Mouse (Mus musculus) heart, embryonic 16.5 days (tissue): ENCODE measurements at regions not wholly inside any gene's neighbourhood (a gene's known extent, or its start where the extent isn't known, plus 50 kb on each side); places are given as distances from the start of the nearest gene placed in this dataset.

ENCODE experiments used
- ATAC-seq: fragments of 200-750 bp; cut with Nextera tagmentation; replicated peaks from 2 replicates; pipeline ENCODE4 v1.8.0; 2017; ENCODE audit warnings: moderate number of reproducible peaks; ENCODE audit not compliant: insufficient read depth, low FRiP score; ENCODE audit errors: extremely low read depth
- H3K27ac ChIP-seq: fragments of 300-500 bp; sonication (generic); 2 replicates; pipeline ENCODE4 v1.5.1; 2014; ENCODE audit warnings: mild to moderate bottlenecking, low read length, control low read depth, moderate library complexity
- H3K27me3 ChIP-seq: fragments of 300-500 bp; sonication (generic); 2 replicates; pipeline ENCODE4 v1.6.1; 2014; ENCODE audit warnings: low read length, mixed read lengths; ENCODE audit not compliant: control insufficient read depth, insufficient read depth
- H3K36me3 ChIP-seq: fragments of 300-500 bp; sonication (generic); 2 replicates; pipeline ENCODE4 v1.6.1; 2014; ENCODE audit not compliant: control insufficient read depth, insufficient read depth
- H3K4me1 ChIP-seq: fragments of 300-500 bp; sonication (generic); 2 replicates; pipeline ENCODE4 v1.6.1; 2014; ENCODE audit warnings: low read length, mixed read lengths; ENCODE audit not compliant: control insufficient read depth, insufficient read depth
- H3K4me2 ChIP-seq: fragments of 300-500 bp; sonication (generic); 2 replicates; pipeline ENCODE4 v1.6.1; 2014; ENCODE audit warnings: low read depth, mild to moderate bottlenecking, control low read depth, low read length
- H3K4me3 ChIP-seq: fragments of 300-500 bp; sonication (generic); 2 replicates; pipeline ENCODE4 v1.5.1; 2014; ENCODE audit warnings: mild to moderate bottlenecking, control low read depth, low read length
- H3K9ac ChIP-seq: fragments of 300-500 bp; sonication (generic); 2 replicates; pipeline ENCODE4 v1.6.1; 2014; ENCODE audit warnings: low read length, control low read depth
- H3K9me3 ChIP-seq: fragments of 300-500 bp; sonication (generic); replicated peaks from 2 replicates; pipeline ENCODE4 v1.6.1; 2016; ENCODE audit warnings: low read length; ENCODE audit not compliant: control insufficient read depth
- WGBS: fragments of 180-500 bp; shearing (Covaris S2); extraction: QIAGEN DNeasy Blood & Tissue Kit; methylation state at CpG from one replicate; pipeline ENCODE4 v1.1.7; 2014; 5-methylcytosine and 5-hydroxymethylcytosine counted together

DNA sequence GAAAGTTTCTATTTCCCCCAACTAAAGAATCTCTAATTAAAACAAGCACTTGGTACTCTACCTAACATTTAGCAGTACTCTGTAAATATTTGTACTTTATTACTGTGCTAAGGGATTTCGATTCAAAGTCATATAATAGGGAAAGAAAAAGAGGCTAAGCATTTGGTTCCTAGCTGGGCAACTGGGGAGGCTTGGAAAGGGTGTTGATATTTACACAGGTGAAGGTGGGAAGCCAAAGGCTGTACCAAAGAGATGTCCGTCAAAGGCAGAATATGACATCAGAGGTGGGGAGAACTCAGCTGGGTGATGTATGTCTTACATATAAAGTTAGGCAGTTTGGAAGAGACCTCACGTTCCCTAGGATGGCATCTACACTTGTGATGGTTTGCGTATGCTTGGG lies 278.9 kb upstream of the Slc30a5 start:
- Histone ChIP-seq H3K4me2 (no peak overlapping the region), H3K36me3 (no peaks in the 10 kb centered on the region), H3K9ac (no peak overlapping the region), H3K9me3 (no peaks in the 10 kb centered on the region), H3K27me3 (no peaks in the 10 kb centered on the region), H3K4me3 (no peak overlapping the region), H3K27ac (no peak overlapping the region), H3K4me1 (no peaks in the 10 kb centered on the region)
- whole genome bisulfite sequencing, result 81% methylated on average over 4 of the region's 4 CpGs
- ATAC-seq, result no peak

DNA sequence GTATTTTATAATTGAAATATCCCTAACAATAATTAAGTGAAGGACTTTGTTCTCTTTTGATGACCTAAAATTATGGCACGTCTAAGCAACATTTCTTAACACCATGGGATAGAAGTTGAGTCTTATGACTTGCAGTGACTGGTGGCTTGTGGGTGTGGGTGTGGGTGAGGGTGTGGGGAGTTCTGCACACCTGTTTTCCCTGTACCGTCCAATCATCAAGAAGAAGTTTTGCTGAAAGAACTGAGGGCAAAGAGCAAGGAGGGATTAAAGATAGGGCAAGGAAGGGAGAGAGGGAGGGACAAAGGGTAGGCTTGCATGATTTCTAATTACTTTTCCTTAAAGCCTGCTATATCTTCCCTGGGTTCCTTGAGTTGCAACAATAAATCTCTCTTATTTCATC lies 278.5 kb upstream of the Slc30a5 start:
- no peak overlapping the region for H3K4me2 ChIP-seq
- H3K9ac ChIP-seq, result no peak overlapping the region
- no peak overlapping the region for H3K4me3 ChIP-seq
- H3K27me3 ChIP-seq, result no peaks in the 10 kb centered on the region
- no peak overlapping the region for H3K27ac ChIP-seq
- 79% methylated on average over 2 of the region's 2 CpGs for WGBS
- H3K4me1 ChIP-seq, result no peaks in the 10 kb centered on the region
- ATAC-seq, result no peak
- no peaks in the 10 kb centered on the region for H3K36me3 ChIP-seq
- H3K9me3 ChIP-seq, result no peaks in the 10 kb centered on the region

DNA sequence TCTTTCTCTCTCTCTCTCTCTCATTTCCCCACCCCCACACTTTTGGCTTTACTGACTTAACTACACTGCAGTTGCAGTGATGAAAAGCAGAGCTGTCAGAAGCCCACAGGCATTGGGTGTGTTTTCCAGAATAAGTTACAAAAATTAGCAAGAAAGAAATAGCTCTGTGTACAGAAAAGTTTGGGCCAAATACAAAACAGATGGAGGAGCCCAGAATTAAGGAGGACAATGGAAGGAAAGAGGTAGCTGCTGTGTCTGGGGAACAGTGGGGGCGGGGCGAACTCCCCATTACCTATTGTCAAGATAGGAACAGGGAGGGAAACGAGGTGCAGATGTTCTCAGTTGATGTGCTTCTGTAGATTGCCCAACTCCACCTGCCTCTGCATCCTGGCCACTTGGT lies 267.4 kb upstream of the Slc30a5 start:
- Histone ChIP-seq H3K27me3 (no peaks in the 10 kb centered on the region), H3K4me1 (no peaks in the 10 kb centered on the region), H3K4me3 (no peak overlapping the region), H3K36me3 (no peaks in the 10 kb centered on the region), H3K4me2 (no peak overlapping the region), H3K9ac (no peak overlapping the region), H3K9me3 (no peaks in the 10 kb centered on the region), H3K27ac (no peak overlapping the region)
- WGBS, result 55% methylated on average over 3 of the region's 3 CpGs
- ATAC-seq, result no peak

DNA sequence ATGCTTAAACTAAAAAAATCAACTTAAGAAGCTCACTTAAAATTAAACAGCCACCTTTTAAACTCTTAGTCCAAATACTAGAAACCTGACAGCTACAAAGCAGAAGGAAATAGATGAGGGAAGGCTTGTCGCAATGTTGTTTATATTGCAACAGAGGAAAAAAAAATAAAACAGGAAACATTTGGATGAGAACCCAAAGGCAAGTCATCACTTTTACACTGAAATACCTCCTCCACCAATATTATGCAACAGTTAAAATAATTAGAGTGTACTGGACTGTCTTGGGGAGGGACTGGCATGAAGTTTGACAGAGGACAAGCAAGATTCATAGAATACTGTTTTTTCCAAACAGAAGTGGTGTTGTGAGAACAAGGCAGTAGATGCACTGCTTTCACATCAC lies 263.6 kb upstream of the Slc30a5 start:
- H3K9ac ChIP-seq, result no peak overlapping the region
- ATAC-seq, result no peak

DNA sequence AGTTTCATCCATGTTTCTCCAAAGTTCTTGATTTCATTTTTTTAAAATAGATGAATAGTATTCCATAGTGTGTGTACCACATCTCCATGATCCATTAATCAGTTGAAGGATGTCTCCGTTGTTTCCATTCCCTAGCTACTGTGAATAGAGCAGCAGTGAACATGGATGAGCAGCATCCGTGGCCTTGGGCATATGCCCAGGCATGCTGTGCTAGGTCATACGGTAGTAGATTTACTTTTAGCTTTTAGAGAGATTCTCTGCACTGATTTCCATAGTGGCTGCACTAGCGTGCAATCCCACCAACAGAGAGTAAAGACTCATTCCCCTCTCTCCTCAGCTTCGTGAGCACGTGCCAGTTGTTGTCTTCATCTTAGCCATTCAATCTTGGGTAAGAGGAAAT lies 263.0 kb upstream of the Slc30a5 start:
- no peak for ATAC-seq
- no peak overlapping the region for H3K27ac ChIP-seq
- no peaks in the 10 kb centered on the region for H3K4me1 ChIP-seq
- H3K9me3 ChIP-seq, result no peaks in the 10 kb centered on the region
- no peaks in the 10 kb centered on the region for H3K36me3 ChIP-seq
- no peak overlapping the region for H3K4me2 ChIP-seq
- H3K27me3 ChIP-seq, result no peaks in the 10 kb centered on the region
- no peak overlapping the region for H3K9ac ChIP-seq
- WGBS, result 80% methylated on average over 6 of the region's 6 CpGs
- H3K4me3 ChIP-seq, result no peak overlapping the region

More for the DNA sequence above, 263.6 kb upstream of the Slc30a5 start:
- H3K4me3 ChIP-seq, result no peak overlapping the region
- WGBS, result 71% methylated on average over 1 of the region's 1 CpGs
- no peak overlapping the region for H3K4me2 ChIP-seq
- H3K36me3 ChIP-seq, result no peaks in the 10 kb centered on the region
- no peak overlapping the region for H3K27ac ChIP-seq
- no peaks in the 10 kb centered on the region for H3K4me1 ChIP-seq
- no peaks in the 10 kb centered on the region for H3K9me3 ChIP-seq
- no peaks in the 10 kb centered on the region for H3K27me3 ChIP-seq

DNA sequence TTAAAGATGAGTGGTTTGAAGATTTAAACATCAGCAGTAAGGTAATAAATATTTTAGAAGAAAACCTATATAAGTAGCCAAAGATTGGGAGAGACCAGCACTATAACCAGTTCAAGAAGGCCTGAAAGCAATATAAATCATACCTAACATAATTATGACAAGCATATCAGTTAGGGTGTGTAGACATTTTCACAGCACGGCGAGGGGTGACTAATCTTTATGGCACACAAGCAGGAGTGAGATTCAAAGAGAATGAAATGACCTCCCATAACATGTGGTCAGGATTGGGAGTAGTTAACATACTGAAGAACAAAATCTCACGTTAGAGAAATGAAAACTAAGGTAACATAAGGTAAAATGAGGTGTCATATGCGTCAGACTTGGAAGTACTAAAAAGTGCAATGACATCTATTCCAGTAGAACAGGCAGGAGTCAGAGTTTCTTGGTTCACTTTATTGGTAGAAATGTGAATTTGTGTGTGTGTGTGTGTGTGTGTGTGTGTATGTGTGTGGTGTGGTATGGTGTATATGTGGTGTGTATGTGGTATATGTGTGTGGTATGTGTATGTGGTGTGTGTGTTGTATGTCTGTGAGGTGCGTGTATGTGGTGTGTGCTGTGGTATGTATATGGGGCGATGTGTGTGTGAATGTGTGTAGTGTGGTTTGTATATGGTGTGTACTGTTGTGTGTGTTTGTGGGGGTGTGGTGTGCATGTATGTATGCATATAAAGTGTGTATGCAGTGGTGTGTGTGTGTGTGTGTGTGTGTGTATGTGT lies 262.0 kb upstream of the Slc30a5 start:
- Histone ChIP-seq H3K4me2 (no peak overlapping the region), H3K9me3 (no peaks in the 10 kb centered on the region)
- 84% methylated on average over 6 of the region's 6 CpGs for WGBS

DNA sequence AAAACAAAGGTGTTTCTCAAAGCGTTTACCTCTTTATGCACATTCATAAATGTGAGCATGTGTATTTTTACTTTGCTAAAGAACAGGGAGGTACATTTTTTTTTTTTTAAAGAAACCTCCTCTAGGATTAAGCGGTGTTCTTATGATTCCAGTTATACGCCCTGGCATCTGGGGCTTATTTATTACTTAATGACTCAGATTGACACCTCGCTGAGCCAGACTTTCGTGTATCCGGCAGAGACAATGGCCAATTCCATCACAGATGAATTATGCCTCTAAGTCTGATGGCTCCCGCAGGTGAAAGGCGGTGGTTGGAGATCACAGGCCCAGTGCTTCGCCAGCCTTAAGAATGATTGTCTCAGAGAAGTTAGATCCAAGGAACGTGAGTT lies 259.5 kb upstream of the Slc30a5 start:
- 92% methylated on average over 10 of the region's 10 CpGs for WGBS
- Histone ChIP-seq H3K27ac (no peak overlapping the region), H3K27me3 (no peaks in the 10 kb centered on the region), H3K9ac (no peak overlapping the region), H3K4me2 (no peak overlapping the region), H3K4me3 (no peak overlapping the region), H3K4me1 (no peaks in the 10 kb centered on the region), H3K9me3 (no peaks in the 10 kb centered on the region), H3K36me3 (no peaks in the 10 kb centered on the region)
- no peak for ATAC-seq

More for the DNA sequence above, 262.0 kb upstream of the Slc30a5 start:
- ATAC-seq, result no peak
- Histone ChIP-seq H3K9ac (no peak overlapping the region), H3K27me3 (no peaks in the 10 kb centered on the region), H3K4me3 (no peak overlapping the region), H3K36me3 (no peaks in the 10 kb centered on the region), H3K4me1 (no peaks in the 10 kb centered on the region), H3K27ac (no peak overlapping the region)

DNA sequence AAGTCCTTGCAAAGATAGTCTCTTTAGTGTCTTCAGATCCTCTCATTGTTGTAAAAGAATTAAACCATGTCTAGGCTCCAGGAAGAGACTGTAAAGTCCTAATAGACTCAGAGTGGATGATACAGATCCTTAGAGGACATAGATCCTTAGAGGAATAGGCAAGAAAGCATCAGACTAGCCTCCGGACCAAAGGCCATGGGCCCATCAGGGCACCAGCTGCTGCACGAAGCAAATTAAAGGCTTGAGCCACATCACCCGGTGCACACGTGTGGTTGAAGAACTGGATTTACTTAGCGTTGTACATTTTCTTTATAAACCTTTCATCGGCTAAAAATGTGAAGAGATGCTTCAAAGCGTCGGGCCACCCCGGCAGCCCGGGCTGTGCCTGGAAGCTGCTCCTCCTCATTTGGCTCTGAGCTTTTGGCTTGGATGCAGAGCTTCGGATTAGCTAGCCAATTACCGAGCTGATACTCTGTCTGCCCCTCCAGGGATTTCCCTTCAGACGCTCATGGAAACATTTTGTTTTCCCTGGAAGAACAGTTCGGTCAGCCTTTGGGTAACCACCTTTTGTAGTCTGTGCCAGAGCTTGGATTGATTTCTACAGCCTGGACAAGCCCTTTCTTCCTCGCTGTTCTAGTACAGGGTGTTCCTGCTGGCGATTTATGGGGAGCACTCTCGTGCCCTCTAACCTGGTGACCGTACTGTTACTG lies 259.0 kb upstream of the Slc30a5 start:
- WGBS, result 68% methylated on average over 18 of the region's 18 CpGs
- no peaks in the 10 kb centered on the region for H3K9me3 ChIP-seq
- H3K9ac ChIP-seq, result no peak overlapping the region
- H3K4me2 ChIP-seq, result no peak overlapping the region
- no peaks in the 10 kb centered on the region for H3K27me3 ChIP-seq
- H3K27ac ChIP-seq, result no peak overlapping the region
- no peaks in the 10 kb centered on the region for H3K4me1 ChIP-seq
- H3K4me3 ChIP-seq, result no peak overlapping the region
- H3K36me3 ChIP-seq, result no peaks in the 10 kb centered on the region
- ATAC-seq, result no peak

DNA sequence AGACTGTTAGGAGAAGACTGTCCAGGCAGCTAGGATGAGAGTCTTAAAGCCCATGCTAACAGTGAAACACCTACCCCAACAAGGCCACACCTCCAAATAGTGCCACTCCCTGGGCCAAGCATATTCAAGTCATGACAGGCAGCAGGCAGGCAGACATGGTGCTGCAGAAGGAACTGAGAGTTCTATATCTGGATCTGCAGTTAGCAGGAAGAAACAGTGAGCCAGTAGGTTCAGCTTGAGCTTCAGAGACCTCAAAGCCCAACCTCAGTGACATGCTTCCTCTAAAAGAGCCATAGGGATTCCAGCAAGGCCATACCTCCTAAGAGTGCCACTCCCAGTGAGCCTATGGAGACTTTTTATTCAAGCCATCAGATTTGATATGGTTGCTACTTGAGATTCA lies 252.0 kb upstream of the Slc30a5 start:
- Histone ChIP-seq H3K9me3 (no peaks in the 10 kb centered on the region), H3K36me3 (no peaks in the 10 kb centered on the region), H3K4me1 (no peaks in the 10 kb centered on the region), H3K27ac (no peak overlapping the region), H3K4me3 (no peak overlapping the region), H3K27me3 (no peaks in the 10 kb centered on the region), H3K9ac (no peak overlapping the region), H3K4me2 (no peak overlapping the region)
- ATAC-seq, result no peak
